Mouse (Mus musculus): ENCODE measurements around the gene Cd6. TPM values are rescaled to one million over a fixed set of nuclear protein-coding genes. Genes with fewer than 3 reads are reported as not detected.
A peak's percentile ranks its signal among the peaks of the same experiment; 100 is the strongest.

The Cd6 gene
- total and polyA plus RNA-seq, 3 experiments: 0.09 to 0.73 (median 0.17) TPM

DNA sequence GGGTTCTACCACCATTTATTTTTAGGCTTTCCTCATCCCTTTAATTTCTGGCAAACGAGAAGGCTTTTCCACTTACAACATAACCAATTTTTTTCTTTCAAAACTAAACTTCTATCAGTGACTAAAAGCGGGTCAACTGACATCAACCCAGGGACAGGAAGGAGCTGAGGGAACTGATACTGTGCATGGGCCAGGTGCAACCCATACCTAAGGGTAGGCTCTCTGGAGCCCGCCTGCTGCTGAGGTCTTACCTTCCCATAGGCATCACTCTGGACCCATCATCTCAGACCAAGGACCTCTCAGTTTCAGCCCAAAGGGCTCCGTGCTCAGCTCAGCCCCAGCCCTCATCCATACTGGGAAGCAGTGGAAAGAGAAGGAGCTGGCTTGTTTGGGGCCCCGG is 1.5 kb downstream of the Cd6 start:
- H3K27me3 ChIP-seq (replicated peaks): no peaks in the 10 kb centered on the region
- no peaks in the 10 kb centered on the region for H3K79me2 ChIP-seq (replicated peaks; ENCODE audit: control insufficient read depth, extremely low read depth, insufficient read depth, poor library complexity, severe bottlenecking)
- H3K27ac ChIP-seq (ENCODE audit: insufficient read depth, low read depth): no peak overlapping the region
- dilution Hi-C loops (cut with MboI; ENCODE audit: extremely low pct_ligation_motif_present, extremely low pct_unique_long_range_greater_than_20kb, low sequenced_read_pairs) (no loop called here), in situ Hi-C loops (cut with MboI; ENCODE audit: low pct_ligation_motif_present, low pct_unique_long_range_greater_than_20kb, low sequenced_read_pairs) (loop anchor here (5.0 kb wide), 1 partner anchor 86 kb away; no protein-coding TSS in a partner anchor)
- H3K9me3 ChIP-seq (replicated peaks; ENCODE audit: low read length): no peaks in the 10 kb centered on the region
- H3K9ac ChIP-seq (ENCODE audit: insufficient read depth, low read depth): no peak overlapping the region
- H3K4me3 ChIP-seq (replicated peaks in 1 of 3; ENCODE audit: low read depth in 2 of 3, low read length in 2 of 3, poor library complexity in 1 of 3): no peak overlapping the region
- DNase-seq (ENCODE audit: extremely low read depth): no peak
- no peaks in the 10 kb centered on the region for H3K36me3 ChIP-seq (replicated peaks in 1 of 2; ENCODE audit: control insufficient read depth in 1 of 2, insufficient read depth in 1 of 2, low read length in 1 of 2)
- H3K4me2 ChIP-seq (ENCODE audit: insufficient read depth, low read depth, poor library complexity, severe bottlenecking): no peak overlapping the region
- TF ChIP-seq ZNF384 (IDR thresholded peaks at IDR 0.05; ENCODE audit: low read depth, low read length) (0 out of 2 replicates have a peak, but pooled peaks have one; percentile 29), IRF4 (IDR thresholded peaks at IDR 0.05; ENCODE audit: low read depth, low read length) (peak; percentile 65), CHD1 (IDR thresholded peaks at IDR 0.05; ENCODE audit: low read depth, low read length) (no peak), EP300 (IDR thresholded peaks at IDR 0.05; ENCODE audit: low read length) (peak; percentile 42; the same call in 1 of the 2 replicates)
- peaks cover 9 to 42% of the 10 kb centered on the region in 2 experiments; a peak in 3 of 4 replicates for H3K4me1 ChIP-seq (ENCODE audit: control insufficient read depth in 1 of 2, insufficient read depth in 2 of 2)

DNA sequence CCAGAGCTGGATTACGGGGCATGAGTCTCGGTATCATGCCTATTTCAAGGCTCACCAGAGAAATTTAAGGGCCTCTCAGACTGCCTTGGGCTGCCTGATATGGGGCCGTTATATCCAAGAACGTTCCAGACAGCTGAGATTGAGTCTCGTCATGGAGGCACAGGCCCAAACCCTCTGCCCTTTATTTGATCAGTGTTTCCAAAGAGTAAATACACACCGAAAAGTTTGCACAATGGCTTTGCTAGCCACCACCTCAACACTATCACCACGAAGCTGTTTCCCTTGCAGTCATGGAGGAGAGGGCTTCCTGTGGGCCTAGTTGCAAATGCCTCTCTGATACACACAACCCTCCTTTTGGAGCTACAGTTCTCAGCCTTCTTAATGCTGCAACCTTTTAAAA is 5.8 kb downstream of the Cd6 start:
- H3K36me3 ChIP-seq (replicated peaks in 1 of 2; ENCODE audit: control insufficient read depth in 1 of 2, insufficient read depth in 1 of 2, low read length in 1 of 2): no peaks in the 10 kb centered on the region
- no peaks in the 10 kb centered on the region for H3K9me3 ChIP-seq (replicated peaks; ENCODE audit: low read length)
- H3K4me2 ChIP-seq (ENCODE audit: insufficient read depth, low read depth, poor library complexity, severe bottlenecking): no peak overlapping the region
- H3K4me1 ChIP-seq (ENCODE audit: control insufficient read depth in 1 of 2, insufficient read depth in 2 of 2): peaks cover 7 to 19% of the 10 kb centered on the region in 2 experiments
- H3K79me2 ChIP-seq (replicated peaks; ENCODE audit: control insufficient read depth, extremely low read depth, insufficient read depth, poor library complexity, severe bottlenecking): no peaks in the 10 kb centered on the region
- no peak for TF ChIP-seq ELF1 (IDR thresholded peaks at IDR 0.05; ENCODE audit: low read depth, low read length)
- TF ChIP-seq USF1 (IDR thresholded peaks at IDR 0.05; ENCODE audit: low read depth, low read length): no peak
- no peak for TF ChIP-seq ETS1 (conservative IDR thresholded peaks at IDR 0.05; ENCODE audit: low read depth, low read length)
- no peak for TF ChIP-seq NRF1 (IDR thresholded peaks at IDR 0.05; ENCODE audit: low read depth, low read length)
- TF ChIP-seq MAFK (IDR thresholded peaks at IDR 0.05; ENCODE audit: insufficient replicate concordance, low read length): no peak
- TF ChIP-seq POLR2AphosphoS2 (IDR thresholded peaks at IDR 0.05; ENCODE audit: low read depth, low read length): no peak
- TF ChIP-seq HCFC1 (IDR thresholded peaks at IDR 0.05; ENCODE audit: low read depth, low read length): no peak
- TF ChIP-seq TCF12 (IDR thresholded peaks at IDR 0.05; ENCODE audit: low read depth, low read length): no peak
- TF ChIP-seq SIN3A (IDR thresholded peaks at IDR 0.05; ENCODE audit: low read length): no peak
- TF ChIP-seq IRF4 (IDR thresholded peaks at IDR 0.05; ENCODE audit: low read depth, low read length): no peak
- no peak overlapping the region for H3K27ac ChIP-seq (ENCODE audit: insufficient read depth, low read depth)
- in situ Hi-C loops (cut with MboI; ENCODE audit: low pct_ligation_motif_present, low pct_unique_long_range_greater_than_20kb, low sequenced_read_pairs) (no loop called here), dilution Hi-C loops (cut with MboI; ENCODE audit: extremely low pct_ligation_motif_present, extremely low pct_unique_long_range_greater_than_20kb, low sequenced_read_pairs) (no loop called here)
- no peak overlapping the region for H3K4me3 ChIP-seq (replicated peaks in 1 of 3; ENCODE audit: low read depth in 2 of 3, low read length in 2 of 3, poor library complexity in 1 of 3)
- no peak overlapping the region for H3K9ac ChIP-seq (ENCODE audit: insufficient read depth, low read depth)
- no peak for DNase-seq (ENCODE audit: extremely low read depth)
- H3K27me3 ChIP-seq (replicated peaks): no peaks in the 10 kb centered on the region

DNA sequence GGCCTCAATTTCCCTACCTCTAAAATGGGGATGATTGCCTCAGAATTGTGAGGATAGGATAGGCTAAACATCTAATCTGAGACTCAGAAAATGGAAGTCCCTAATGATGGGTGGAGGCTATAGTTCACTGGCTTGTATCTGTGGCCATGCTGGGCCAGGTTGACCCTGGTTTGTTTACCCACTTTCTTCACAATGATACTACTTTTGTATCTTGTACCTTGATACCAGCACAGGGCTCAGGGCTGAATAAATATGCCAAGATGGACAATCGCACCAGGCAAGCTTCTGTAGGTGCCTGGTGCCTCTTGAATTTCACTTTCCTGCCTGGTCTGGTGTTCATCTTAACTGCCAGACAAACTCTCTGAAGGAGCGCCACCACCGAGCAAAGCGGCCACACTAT is 7.3 kb downstream of the Cd6 start:
- H3K79me2 ChIP-seq (replicated peaks; ENCODE audit: control insufficient read depth, extremely low read depth, insufficient read depth, poor library complexity, severe bottlenecking): no peaks in the 10 kb centered on the region
- no peak overlapping the region for H3K4me2 ChIP-seq (ENCODE audit: insufficient read depth, low read depth, poor library complexity, severe bottlenecking)
- in situ Hi-C loops (cut with MboI; ENCODE audit: low pct_ligation_motif_present, low pct_unique_long_range_greater_than_20kb, low sequenced_read_pairs) (no loop called here), dilution Hi-C loops (cut with MboI; ENCODE audit: extremely low pct_ligation_motif_present, extremely low pct_unique_long_range_greater_than_20kb, low sequenced_read_pairs) (no loop called here)
- DNase-seq (ENCODE audit: extremely low read depth): no peak
- H3K4me1 ChIP-seq (ENCODE audit: control insufficient read depth in 1 of 2, insufficient read depth in 2 of 2): peaks cover 3 to 8% of the 10 kb centered on the region in 2 experiments; a peak in 3 of 4 replicates
- no peak overlapping the region for H3K27ac ChIP-seq (ENCODE audit: insufficient read depth, low read depth)
- H3K9ac ChIP-seq (ENCODE audit: insufficient read depth, low read depth): no peak overlapping the region
- TF ChIP-seq NELFE (IDR thresholded peaks at IDR 0.05; ENCODE audit: low read depth, low read length): no peak
- TF ChIP-seq USF1 (IDR thresholded peaks at IDR 0.05; ENCODE audit: low read depth, low read length): no peak
- H3K36me3 ChIP-seq (replicated peaks in 1 of 2; ENCODE audit: control insufficient read depth in 1 of 2, insufficient read depth in 1 of 2, low read length in 1 of 2): no peaks in the 10 kb centered on the region
- H3K27me3 ChIP-seq (replicated peaks): no peaks in the 10 kb centered on the region
- H3K4me3 ChIP-seq (replicated peaks in 1 of 3; ENCODE audit: low read depth in 2 of 3, low read length in 2 of 3, poor library complexity in 1 of 3): no peak overlapping the region
- H3K9me3 ChIP-seq (replicated peaks; ENCODE audit: low read length): no peaks in the 10 kb centered on the region

Measured in CH12.LX (cell line).